Comparison of ENCODE assay signal across 21 mouse cellular contexts in genomic region chr8:69906260-69906659, GRCm38 (mm10). TPM values are rescaled to one million over a fixed set of nuclear protein-coding genes. Genes with fewer than 3 reads are reported as not detected.
"Had no signal": no experiment of that assay in that cellular context is flagged by ENCODE, and none has a peak within 500 bp of the region (broad histone marks: within the 10 kb centered on the region; RNA-seq: fewer than 3 reads in every experiment).

No protein-coding gene starts in this region.

- ATAC-seq: intestine, embryonic 16.5 days; lung, postnatal 0 days; midbrain, embryonic 15.5 days had no signal

- H3K9ac ChIP-seq: lung, embryonic 14.5 days; midbrain, embryonic 12.5 days; midbrain, embryonic 15.5 days; neural tube, embryonic 13.5 days had no signal

- DNase-seq: kidney, adult 18-20 months; kidney, adult 9 months; kidney, postnatal 14 days; kidney, postnatal 4 days; left cerebral cortex, postnatal 4 days; lung, embryonic 14.5 days; lung, postnatal 36 days; retina, postnatal 1 day; thymus, adult 18-20 months; thymus, postnatal 36 days had no signal

- H3K27ac ChIP-seq: midbrain, embryonic 12.5 days; midbrain, embryonic 15.5 days; neural tube, embryonic 13.5 days had no signal

- H3K4me3 ChIP-seq: megakaryocyte, embryonic 14.5 days; midbrain, embryonic 12.5 days; midbrain, embryonic 15.5 days; myocyte; neural tube, embryonic 13.5 days had no signal

- H3K9me3 ChIP-seq: megakaryocyte, embryonic 14.5 days; midbrain, embryonic 12.5 days; midbrain, embryonic 15.5 days; neural tube, embryonic 13.5 days had no signal

- H3K27me3 ChIP-seq: megakaryocyte, embryonic 14.5 days; midbrain, embryonic 12.5 days; midbrain, embryonic 15.5 days; neural tube, embryonic 13.5 days had no signal

- H3K4me2 ChIP-seq: liver, embryonic 11.5 days; lung, embryonic 14.5 days; midbrain, embryonic 12.5 days; midbrain, embryonic 15.5 days; neural tube, embryonic 13.5 days had no signal

RNA-seq across cellular contexts. Expression of gene Yjefn3, which starts 3.7 kb away (rescaled TPM):
- total RNA-seq: monocyte, adult 5-6 weeks; neutrophil, adult 5-6 weeks had no signal

RNA-seq across cellular contexts. Expression of gene Tssk6, which starts 4.3 kb away (rescaled TPM):
- total RNA-seq: left cerebral cortex, postnatal 4 days had no signal

RNA-seq across cellular contexts. Expression of gene Cilp2, which starts 18.8 kb away (rescaled TPM):
- total RNA-seq: monocyte, adult 5-6 weeks; neutrophil, adult 5-6 weeks had no signal
- polyA plus RNA-seq: liver, embryonic 16.5 days had no signal
